Mouse (Mus musculus) olfactory bulb, adult 2 months (tissue): ENCODE measurements around the gene Skor1.

Experiments
- CTCF ChIP-seq: fragments of 200-500 bp; IDR thresholded peaks from 2 replicates; pipeline ENCODE4 v1.5.1; 2012; ENCODE audit warnings: low read depth, mild to moderate bottlenecking, low read length, moderate library complexity; ENCODE audit not compliant: insufficient read depth
- POLR2A ChIP-seq: fragments of 200-500 bp; IDR thresholded peaks from 2 replicates; pipeline ENCODE4 v1.6.1; 2012; ENCODE audit warnings: mild to moderate bottlenecking, low read depth, low read length, moderate library complexity; ENCODE audit not compliant: insufficient read depth

- TF ChIP-seq CTCF (no peak), POLR2A (no peak)
Observed at GRCm38 (mm10) chr9:63197252-63197651, 48.5 kb upstream of the Skor1 start.
